Mouse (Mus musculus) olfactory bulb, adult 2 months (tissue): ENCODE results near the gene Pdlim5.

Experiments
- CTCF ChIP-seq: fragments of 200-500 bp; IDR thresholded peaks from 2 replicates; pipeline ENCODE4 v1.5.1; 2012; ENCODE audit warnings: low read depth, mild to moderate bottlenecking, low read length, moderate library complexity; ENCODE audit not compliant: insufficient read depth
- POLR2A ChIP-seq: fragments of 200-500 bp; IDR thresholded peaks from 2 replicates; pipeline ENCODE4 v1.6.1; 2012; ENCODE audit warnings: mild to moderate bottlenecking, low read depth, low read length, moderate library complexity; ENCODE audit not compliant: insufficient read depth

- TF ChIP-seq POLR2A (no peak), CTCF (no peak)
Measured at GRCm38 (mm10) chr3:142321930-142322329, 73.6 kb downstream of the Pdlim5 start.
